Mouse (Mus musculus) heart, adult 2 months (tissue): ENCODE data around the gene Tdrd1.

Experiments used
- CTCF ChIP-seq: fragments of 200-600 bp; IDR thresholded peaks from 2 replicates; pipeline ENCODE4 v1.8.1; 2022; ENCODE audit warnings: antibody characterized with exemption, mild to moderate bottlenecking, moderate library complexity
- EP300 ChIP-seq: fragments of 200-500 bp; IDR thresholded peaks from 2 replicates; pipeline ENCODE4 v1.6.1; 2011; ENCODE audit warnings: low read depth, low read length, control low read depth; ENCODE audit not compliant: insufficient read depth
- POLR2A ChIP-seq: fragments of 200-500 bp; IDR thresholded peaks from 2 replicates; pipeline ENCODE4 v1.6.1; 2011; ENCODE audit warnings: mild to moderate bottlenecking, low read depth, low read length, control low read depth; ENCODE audit not compliant: insufficient read depth

- TF ChIP-seq POLR2A (no peak), EP300 (no peak), CTCF (no peak)
Observed at GRCm38 (mm10) chr19:56802352-56802746, 23.7 kb upstream of the Tdrd1 start.
